Mouse (Mus musculus) telencephalon, adult 2 months (tissue): Measurements from ENCODE around the gene Tsfm.
"Not testable (repeated sequence)": the region's sequence is repeated elsewhere in the genome, so short reads cannot be mapped to it uniquely, and the experiment has no call there.

ENCODE experiments used
- DNase-seq: peaks from one replicate; pipeline ENCODE4 v3.0.0-alpha.2; 2011; ENCODE audit warnings: low read depth, low spot score

Gene Tsfm

DNA sequence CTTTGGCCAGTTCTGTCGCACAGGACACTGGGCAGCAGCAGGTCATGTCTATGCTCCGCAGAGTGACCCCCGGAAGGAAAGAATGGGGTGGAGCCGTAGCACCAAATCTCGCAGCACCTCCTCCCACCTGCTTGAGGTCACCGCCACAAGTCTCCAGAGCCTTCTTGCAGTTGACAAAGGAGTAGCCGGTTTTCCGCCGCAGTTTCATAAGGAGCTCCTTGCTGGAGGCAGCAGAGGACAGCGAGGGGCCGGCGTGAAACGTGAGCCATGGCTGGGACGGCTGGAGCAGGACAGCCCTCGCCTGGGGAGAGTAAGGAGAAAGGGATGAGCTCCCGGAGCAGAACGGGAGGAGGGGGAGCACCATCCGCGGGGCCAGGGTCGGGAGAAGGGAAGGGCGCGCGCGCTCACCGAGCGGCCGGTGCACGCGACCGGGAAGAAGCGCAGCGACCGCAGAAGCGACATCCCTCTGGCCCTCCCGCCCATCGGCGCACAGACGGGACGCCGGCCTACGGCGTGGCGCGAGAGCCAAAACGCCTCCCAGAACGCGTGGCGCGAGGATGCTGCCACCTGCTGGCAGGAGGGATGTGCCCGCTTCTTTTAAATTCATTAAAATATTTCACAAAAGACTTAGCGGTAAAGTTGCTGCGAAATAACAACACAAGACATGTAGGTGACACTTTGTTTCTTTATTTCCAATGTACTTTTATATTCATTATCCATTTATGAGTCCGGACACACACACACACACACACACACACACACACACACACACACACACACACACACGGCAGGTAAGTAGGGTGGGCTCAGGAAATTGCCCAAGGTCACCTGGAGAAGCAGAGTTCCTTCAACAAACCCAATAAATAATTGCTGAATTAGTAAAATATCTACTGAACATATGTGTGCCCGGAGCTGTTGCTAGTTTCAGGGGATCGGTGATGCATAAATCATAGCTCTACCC, at the start of gene Tsfm:
Gene Tsfm, minus strand, starts transcription at position 505 of the 961 bp plus-strand sequence.
- DNase-seq, result peak; percentile 84

DNA sequence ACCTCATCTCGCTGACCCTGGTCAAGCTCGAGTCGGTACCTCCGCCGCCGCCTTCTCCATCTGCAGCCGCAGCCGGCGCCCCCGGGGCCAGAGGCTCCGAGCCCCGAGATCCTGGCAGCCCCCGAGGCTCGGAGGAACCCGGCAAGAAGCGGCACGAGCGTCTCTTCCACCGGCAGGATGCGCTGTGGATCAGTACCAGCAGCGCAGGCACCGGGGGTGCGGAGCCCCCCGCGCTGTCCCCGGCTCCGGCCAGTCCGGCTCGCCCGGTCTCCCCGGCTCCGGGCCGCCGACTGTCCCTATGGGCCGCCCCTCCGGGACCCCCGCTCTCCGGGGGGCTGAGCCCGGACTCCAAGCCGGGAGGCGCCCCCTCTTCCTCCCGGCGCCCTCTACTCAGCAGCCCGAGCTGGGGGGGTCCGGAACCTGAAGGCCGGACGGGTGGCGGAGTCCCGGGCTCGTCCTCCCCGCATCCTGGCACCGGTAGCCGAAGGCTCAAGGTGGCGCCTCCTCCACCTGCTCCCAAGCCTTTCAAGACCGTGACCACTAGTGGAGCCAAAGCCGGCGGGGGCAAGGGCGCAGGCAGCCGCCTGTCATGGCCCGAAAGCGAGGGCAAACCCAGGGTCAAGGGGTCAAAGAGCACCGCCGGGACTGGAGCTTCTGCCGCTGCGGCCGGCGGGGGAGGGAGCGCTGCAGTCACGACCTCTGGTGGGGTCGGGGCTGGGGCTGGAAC, 49.2 kb upstream of the Tsfm start:
- DNase-seq, result no peak

DNA sequence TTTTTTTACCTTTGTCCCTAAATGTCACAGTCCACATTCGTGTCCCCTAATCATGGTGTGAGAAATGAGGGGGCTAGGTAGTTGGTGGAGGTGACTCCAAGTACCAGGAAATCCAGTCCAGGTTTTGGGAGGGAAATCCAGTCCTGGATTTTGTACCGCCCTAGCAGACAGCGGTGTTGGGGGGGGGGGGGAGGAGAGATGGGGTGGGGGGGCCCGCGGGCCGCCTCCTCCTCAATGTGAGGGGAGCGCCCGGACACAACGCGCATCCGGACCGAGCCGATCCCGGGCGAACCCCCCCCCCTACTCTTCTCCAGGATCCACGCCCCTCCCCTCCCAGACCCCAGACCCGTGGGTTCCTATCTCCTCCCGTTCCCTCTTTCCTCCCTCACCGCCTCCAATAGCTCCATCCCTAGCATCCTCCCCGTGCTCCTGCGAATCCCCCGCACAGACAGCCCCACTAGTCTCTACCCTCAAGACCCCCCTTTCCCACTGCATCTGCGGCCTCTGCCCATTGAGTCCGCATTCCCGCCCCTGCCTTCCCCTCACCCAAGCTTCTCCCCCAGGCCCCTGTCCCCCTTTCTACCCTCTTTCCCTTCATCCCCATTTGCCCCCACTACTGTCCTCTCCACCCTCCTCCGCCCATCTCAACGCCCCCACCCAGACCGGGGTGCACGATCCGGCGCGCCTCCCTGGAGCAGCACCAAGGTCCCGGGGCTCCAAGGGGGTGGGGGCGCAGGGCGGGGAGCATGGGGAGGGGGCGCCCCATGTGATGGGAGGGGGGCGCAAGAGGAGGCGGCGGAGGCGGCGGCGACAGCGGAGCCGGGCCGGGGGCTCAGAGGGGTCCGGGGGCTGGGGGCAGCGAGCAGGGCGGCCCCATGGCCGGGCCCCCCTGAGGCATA, 48.3 kb upstream of the Tsfm start:
- no peak for DNase-seq

- peak; percentile 93 for DNase-seq
Observed at GRCm38 (mm10) chr10:127078001-127078676, 47.5 kb upstream of the Tsfm start.

DNA sequence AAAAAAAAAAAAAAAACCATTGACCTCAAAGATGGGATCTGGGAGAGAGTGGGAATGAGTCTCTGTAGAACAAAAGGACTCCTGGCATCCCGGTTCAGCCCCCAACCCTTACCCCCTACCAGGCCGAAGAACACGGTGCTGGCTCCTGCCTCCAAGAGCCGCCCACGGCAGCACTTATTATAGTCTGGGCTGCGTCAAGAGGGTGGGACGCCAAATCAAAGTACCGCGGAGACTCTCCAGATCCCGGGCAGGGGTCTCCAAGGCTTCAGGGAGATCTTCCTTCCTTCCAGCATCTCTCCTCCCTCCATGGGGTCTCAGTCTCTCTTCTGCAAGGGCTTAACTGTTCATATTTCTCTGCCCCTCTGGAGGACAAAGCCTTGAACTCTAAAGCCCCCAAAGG, 46.9 kb upstream of the Tsfm start:
- no peak for DNase-seq

GRCm38 (mm10) chr10:127076082-127076481, 45.4 kb upstream of the Tsfm start:
- no peak for DNase-seq

DNA sequence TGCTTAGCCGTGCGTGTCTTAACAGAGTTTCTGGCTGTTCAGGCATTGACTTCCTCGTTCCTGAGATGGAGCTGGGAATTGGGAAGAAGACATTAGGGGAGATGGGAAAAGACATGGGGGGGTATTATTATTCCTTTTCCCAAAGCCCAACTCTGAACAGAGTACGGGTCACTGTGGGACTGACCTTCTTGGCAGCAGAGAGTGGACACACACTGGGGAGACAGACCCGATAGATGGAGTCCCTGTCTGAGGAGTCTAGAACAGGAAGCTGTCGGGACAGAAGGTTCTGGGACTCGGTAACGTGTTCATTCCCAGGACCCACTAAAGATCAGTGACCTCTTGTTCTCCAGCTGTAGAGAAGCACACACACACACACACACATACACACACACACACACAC, 45.0 kb upstream of the Tsfm start:
- DNase-seq, result no peak

DNA sequence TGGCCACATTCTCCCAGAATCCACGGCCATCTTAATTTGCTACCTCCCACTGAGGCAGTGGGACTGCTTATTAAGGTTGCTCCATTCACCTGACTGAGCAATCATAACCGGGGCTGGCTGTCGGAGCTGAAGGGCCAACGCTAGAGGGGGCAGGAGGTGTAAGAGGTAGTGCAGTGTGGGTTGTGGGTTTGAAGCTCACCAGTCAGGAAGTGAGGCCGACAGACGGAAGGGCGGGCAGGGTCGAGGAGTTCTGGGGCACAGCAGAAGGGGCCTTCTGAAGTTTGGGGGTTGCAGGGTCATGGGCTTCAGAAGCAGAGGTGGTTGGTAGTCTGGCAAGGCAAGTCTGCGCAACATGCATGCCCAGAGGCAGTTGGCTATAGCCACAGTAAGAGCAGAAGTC, 44.4 kb upstream of the Tsfm start, which contains the start of gene Agap2:
Gene Agap2, plus strand, starts transcription at position 205 of the 400 bp plus-strand sequence.
- DNase-seq, result no peak

DNA sequence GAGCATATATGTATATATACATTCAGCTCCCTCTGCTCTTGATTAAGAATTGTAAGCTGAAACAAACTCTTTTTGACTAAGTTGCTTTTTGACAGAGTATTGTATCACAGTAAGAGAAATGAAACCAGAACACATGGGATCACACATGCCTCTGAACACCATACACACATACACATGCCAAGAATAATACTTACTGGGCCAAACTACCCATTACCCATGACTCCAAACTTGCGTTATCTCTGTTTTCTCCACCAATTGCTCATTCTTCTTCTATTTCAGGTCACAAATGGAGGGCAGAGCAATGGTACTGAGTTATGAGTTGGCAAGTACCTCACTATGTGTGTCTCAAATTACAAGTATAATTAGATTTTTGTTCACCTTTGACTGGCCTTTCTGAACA, 43.3 kb upstream of the Tsfm start:
- DNase-seq, result no peak

GRCm38 (mm10) chr10:127072969-127073368, 42.3 kb upstream of the Tsfm start:
- not testable (repeated sequence) for DNase-seq

DNA sequence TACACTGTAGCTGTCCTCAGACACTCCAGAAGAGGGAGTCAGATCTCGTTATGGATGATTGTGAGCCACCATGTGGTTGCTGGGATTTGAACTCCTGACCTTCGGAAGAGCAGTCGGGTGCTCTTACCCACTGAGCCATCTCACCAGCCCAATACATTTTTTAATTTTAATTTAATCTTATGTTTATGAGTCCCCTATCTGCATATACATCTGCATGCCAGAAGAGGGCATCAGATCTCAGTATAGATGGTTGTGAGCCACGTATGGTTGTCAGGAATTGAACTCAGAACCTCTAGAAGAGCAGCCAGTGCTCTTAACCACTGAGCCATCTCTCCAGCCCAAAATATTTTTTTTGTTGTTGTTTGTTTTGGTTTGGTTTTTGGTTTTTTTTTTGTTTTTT, 41.6 kb upstream of the Tsfm start:
- not testable (repeated sequence) for DNase-seq

GRCm38 (mm10) chr10:127071203-127071602, 40.6 kb upstream of the Tsfm start:
- DNase-seq, result no peak

DNA sequence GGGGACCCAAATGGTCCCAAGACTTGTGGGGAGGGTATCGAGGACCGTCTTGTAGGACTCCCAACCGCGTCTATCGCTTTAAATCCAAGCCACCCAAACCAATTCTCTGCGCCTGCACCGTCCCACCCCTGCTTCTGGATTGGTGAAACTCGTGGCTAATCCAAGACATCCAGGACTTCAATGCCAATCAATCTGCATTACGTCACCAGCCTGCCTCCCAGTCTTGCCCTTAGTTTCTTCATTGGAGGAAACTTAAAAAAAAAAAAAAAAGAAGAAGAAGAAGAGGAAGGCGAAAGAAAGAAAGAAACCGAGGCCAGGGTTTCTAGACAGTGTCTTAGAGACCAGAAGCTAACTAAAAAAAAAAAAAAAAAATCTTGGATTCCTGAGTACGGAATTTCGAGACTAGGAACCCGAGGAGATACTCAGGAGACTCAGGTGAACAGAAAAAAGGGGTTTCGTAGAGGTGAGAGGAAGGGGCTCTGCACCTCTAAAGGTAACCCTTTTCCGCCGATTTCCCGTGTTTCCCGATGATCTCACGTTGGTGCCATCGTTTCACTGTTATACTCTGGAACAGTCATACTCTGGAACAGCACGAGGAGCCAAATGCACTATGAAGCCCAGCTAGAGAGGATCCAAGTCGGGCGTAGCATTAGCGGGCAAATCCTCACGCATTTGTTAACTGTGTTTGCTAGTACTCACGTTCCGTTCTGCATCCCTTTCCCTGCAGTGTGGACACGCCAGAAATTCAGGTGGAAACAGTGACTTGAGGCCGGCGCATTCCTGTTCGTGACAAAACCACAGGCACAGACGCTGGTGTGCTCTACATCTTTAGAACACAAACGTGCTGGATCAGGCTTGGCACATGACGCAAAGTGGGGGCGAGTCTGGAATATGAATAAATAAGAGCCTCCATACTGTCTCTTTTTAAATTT, 39.8 kb upstream of the Tsfm start, which contains the start of gene Tspan31:
Gene Tspan31, minus strand, starts transcription at position 75 of the 932 bp plus-strand sequence.
- DNase-seq, result peak; percentile 99

- no peak for DNase-seq
Observed at GRCm38 (mm10) chr10:127069281-127070189, 38.9 kb upstream of the Tsfm start.

- DNase-seq, result no peak
Observed at GRCm38 (mm10) chr10:127068360-127069038, 37.9 kb upstream of the Tsfm start.

DNA sequence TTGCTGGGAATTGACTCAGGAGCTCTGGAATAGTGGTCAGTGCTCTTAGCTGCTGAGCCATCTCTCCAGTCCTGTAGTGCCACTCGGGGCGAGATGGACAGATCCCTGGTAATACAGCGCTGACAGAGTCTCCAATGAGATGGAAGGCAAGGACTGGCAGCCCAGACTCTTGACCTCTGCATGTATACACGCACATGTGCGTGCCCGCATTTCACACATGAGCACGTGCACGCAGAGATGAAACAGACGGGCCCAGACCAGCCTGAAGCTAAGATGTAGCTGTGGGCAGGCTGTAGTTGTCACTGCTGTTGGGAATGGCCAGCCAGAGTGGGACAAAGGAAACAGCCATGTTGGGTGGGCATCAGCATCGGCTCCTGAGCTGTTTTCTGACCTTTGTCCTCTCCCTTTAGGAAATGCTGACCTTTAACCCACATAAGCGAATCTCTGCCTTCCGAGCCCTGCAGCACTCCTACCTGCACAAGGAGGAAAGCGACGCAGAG, 35.9 kb upstream of the Tsfm start:
- no peak for DNase-seq

GRCm38 (mm10) chr10:127065981-127066380, 35.3 kb upstream of the Tsfm start:
- no peak for DNase-seq
